Mouse (Mus musculus): ENCODE measurements at regions not wholly inside any gene's neighbourhood (a gene's known extent, or its start where the extent isn't known, plus 50 kb on each side); places are given as distances from the start of the nearest gene placed in this dataset.

GRCm38 (mm10) chr6:32739162-32739745 is 151.3 kb upstream of the Plxna4 start:
- DNase-seq (ENCODE audit: low read depth, low spot score): no peak

GRCm38 (mm10) chr6:32728706-32729105 is 140.7 kb upstream of the Plxna4 start:
- no peak for DNase-seq (ENCODE audit: low read depth, low spot score)

- peak; percentile 35 for DNase-seq (ENCODE audit: low read depth, low spot score)
Observed at GRCm38 (mm10) chr6:32726571-32726970, 138.6 kb upstream of the Plxna4 start.

- DNase-seq (ENCODE audit: low read depth, low spot score): no peak
Observed at GRCm38 (mm10) chr6:32717860-32718259, 129.9 kb upstream of the Plxna4 start.

GRCm38 (mm10) chr6:32715137-32715536 is 127.1 kb upstream of the Plxna4 start:
- no peak for DNase-seq (ENCODE audit: low read depth, low spot score)

GRCm38 (mm10) chr6:32710208-32710607 is 122.2 kb upstream of the Plxna4 start:
- peak; percentile 78 for DNase-seq (ENCODE audit: low read depth, low spot score)

- no peak for DNase-seq (ENCODE audit: low read depth, low spot score)
Observed at GRCm38 (mm10) chr6:32709566-32709965, 121.6 kb upstream of the Plxna4 start.

- DNase-seq (ENCODE audit: low read depth, low spot score): no peak
Observed at GRCm38 (mm10) chr6:32707417-32707816, 119.4 kb upstream of the Plxna4 start.

- peak; percentile 46 for DNase-seq (ENCODE audit: low read depth, low spot score)
Observed at GRCm38 (mm10) chr6:32706376-32706775, 118.4 kb upstream of the Plxna4 start.

GRCm38 (mm10) chr6:32703466-32703865 is 115.5 kb upstream of the Plxna4 start:
- no peak for DNase-seq (ENCODE audit: low read depth, low spot score)

- DNase-seq (ENCODE audit: low read depth, low spot score): no peak
Observed at GRCm38 (mm10) chr6:32702245-32702791, 114.3 kb upstream of the Plxna4 start.

- no peak for DNase-seq (ENCODE audit: low read depth, low spot score)
Observed at GRCm38 (mm10) chr6:32699811-32700210, 111.8 kb upstream of the Plxna4 start.

GRCm38 (mm10) chr6:32697771-32698270 is 109.8 kb upstream of the Plxna4 start:
- no peak for DNase-seq (ENCODE audit: low read depth, low spot score)

- DNase-seq (ENCODE audit: low read depth, low spot score): no peak
Observed at GRCm38 (mm10) chr6:32696037-32696436, 108.0 kb upstream of the Plxna4 start.

- no peak for DNase-seq (ENCODE audit: low read depth, low spot score)
Observed at GRCm38 (mm10) chr6:32672552-32672951, 84.6 kb upstream of the Plxna4 start.

GRCm38 (mm10) chr6:32659743-32660142 is 71.8 kb upstream of the Plxna4 start:
- no peak for DNase-seq (ENCODE audit: low read depth, low spot score)

- DNase-seq (ENCODE audit: low read depth, low spot score): no peak
Observed at GRCm38 (mm10) chr6:32657378-32657777, 69.4 kb upstream of the Plxna4 start.

- DNase-seq (ENCODE audit: low read depth, low spot score): no peak
Observed at GRCm38 (mm10) chr6:32654188-32654587, 66.2 kb upstream of the Plxna4 start.

GRCm38 (mm10) chr6:32644016-32644415 is 56.0 kb upstream of the Plxna4 start:
- DNase-seq (ENCODE audit: low read depth, low spot score): no peak

- DNase-seq (ENCODE audit: low read depth, low spot score): no peak
Observed at GRCm38 (mm10) chr6:32638843-32639242, 50.9 kb upstream of the Plxna4 start.

Measured in ES-CJ7 (cell line).